Mouse (Mus musculus) hindbrain, postnatal 0 days (tissue): ENCODE measurements around the gene Suv39h1. TPM values are rescaled to one million over a fixed set of nuclear protein-coding genes. Genes with fewer than 3 reads are reported as not detected.
A peak's percentile ranks its signal among the peaks of the same experiment; 100 is the strongest.
"Not testable (repeated sequence)": the region's sequence is repeated elsewhere in the genome, so short reads cannot be mapped to it uniquely, and the experiment has no call there.

Experiments used
- ATAC-seq: fragments of 200-750 bp; cut with Nextera tagmentation; 2 replicates; pipeline ENCODE4 v1.8.0; 2017; ENCODE audit warnings: mild to moderate bottlenecking, moderate TSS enrichment, moderate library complexity
- DNase-seq: peaks from one replicate; pipeline ENCODE4 v3.0.0-alpha.2; 2015; ENCODE audit warnings: low spot score
- H3K27ac ChIP-seq: fragments of 300-500 bp; sonication (generic); 2 replicates; pipeline ENCODE4 v1.5.1; 2014; ENCODE audit warnings: mild to moderate bottlenecking
- H3K27me3 ChIP-seq: fragments of 300-500 bp; sonication (generic); 2 replicates; pipeline ENCODE4 v1.6.1; 2014; ENCODE audit warnings: low read length, mixed read lengths; ENCODE audit not compliant: insufficient read depth
- H3K36me3 ChIP-seq: fragments of 300-500 bp; sonication (generic); 2 replicates; pipeline ENCODE4 v1.6.1; 2014; ENCODE audit warnings: low read length, mixed read lengths; ENCODE audit not compliant: insufficient read depth
- H3K4me1 ChIP-seq: fragments of 300-500 bp; sonication (generic); 2 replicates; pipeline ENCODE4 v1.6.1; 2014; ENCODE audit warnings: antibody characterized with exemption, low read length, mixed read lengths; ENCODE audit not compliant: insufficient read depth
- H3K4me2 ChIP-seq: fragments of 300-500 bp; sonication (generic); 2 replicates; pipeline ENCODE4 v1.6.1; 2014; ENCODE audit warnings: low read depth, mild to moderate bottlenecking, low read length, moderate library complexity, mixed read lengths
- H3K4me3 ChIP-seq: fragments of 300-500 bp; sonication (generic); 2 replicates; pipeline ENCODE4 v1.5.1; 2014; ENCODE audit warnings: low read length
- H3K9ac ChIP-seq: fragments of 300-500 bp; sonication (generic); replicated peaks from 2 replicates; pipeline ENCODE4 v1.6.1; 2014; ENCODE audit warnings: mild to moderate bottlenecking, low read length, moderate library complexity, mixed read lengths
- H3K9me3 ChIP-seq: fragments of 300-500 bp; sonication (generic); 2 replicates; pipeline ENCODE4 v1.6.1; 2016; ENCODE audit warnings: low read length, mixed read lengths
- CTCF ChIP-seq: IDR thresholded peaks from 2 replicates; pipeline ENCODE4 v1.5.1; 2016; ENCODE audit warnings: antibody characterized with exemption, control low read depth, low read depth
- WGBS: fragments of 180-500 bp; shearing (Covaris S2); extraction: QIAGEN DNeasy Blood & Tissue Kit; methylation state at CpG from one replicate; pipeline ENCODE4 v1.1.7; 2014; 5-methylcytosine and 5-hydroxymethylcytosine counted together
- polyA plus RNA-seq: library from polyadenylated mRNA; unstranded; fragments of >200 nt; fragmentation: Nextera tagmentation; extraction: Ambion mirVana; gene quantifications from 2 replicates; pipeline ENCODE4 v1.2.1, GENCODE M21; 2015
- total RNA-seq: library from RNA; depleted of rRNA; stranded (reverse); fragments of >200 nt; gene quantifications from 2 replicates; pipeline ENCODE4 v1.2.3, GENCODE M21; 2014

Gene Suv39h1
- total and polyA plus RNA-seq, 2 experiments from 2014 or later, result 32.3 to 35.2 TPM

DNA sequence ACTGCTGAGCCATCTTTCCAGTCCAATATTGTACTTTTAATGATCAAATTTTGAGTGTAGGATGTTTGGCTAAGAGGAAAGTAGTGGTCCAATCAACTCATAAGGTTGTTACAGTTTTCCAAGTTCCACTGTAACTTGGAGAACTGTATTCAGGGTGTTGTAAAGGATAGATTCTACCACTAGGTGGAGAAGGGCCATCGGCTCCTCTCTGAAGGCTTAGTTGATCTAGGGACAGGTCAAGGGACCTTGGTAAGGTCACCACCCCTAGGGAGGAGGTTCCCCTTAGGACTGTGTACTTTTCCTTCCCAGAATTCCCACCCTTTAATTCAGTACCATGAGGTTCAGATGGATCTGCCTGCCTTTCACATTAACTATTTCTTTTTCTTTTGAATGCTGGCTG, 41.6 kb downstream of the Suv39h1 start:
- Histone ChIP-seq H3K36me3 (no peaks in the 10 kb centered on the region), H3K9me3 (no peaks in the 10 kb centered on the region), H3K4me3 (no peak overlapping the region), H3K9ac (no peak overlapping the region), H3K4me1 (no peaks in the 10 kb centered on the region), H3K27me3 (no peaks in the 10 kb centered on the region), H3K4me2 (no peak overlapping the region), H3K27ac (no peak overlapping the region)
- 89% methylated on average over 1 of the region's 1 CpGs for WGBS
- TF ChIP-seq CTCF, result no peak
- DNase-seq (no peak), ATAC-seq (no peak)

DNA sequence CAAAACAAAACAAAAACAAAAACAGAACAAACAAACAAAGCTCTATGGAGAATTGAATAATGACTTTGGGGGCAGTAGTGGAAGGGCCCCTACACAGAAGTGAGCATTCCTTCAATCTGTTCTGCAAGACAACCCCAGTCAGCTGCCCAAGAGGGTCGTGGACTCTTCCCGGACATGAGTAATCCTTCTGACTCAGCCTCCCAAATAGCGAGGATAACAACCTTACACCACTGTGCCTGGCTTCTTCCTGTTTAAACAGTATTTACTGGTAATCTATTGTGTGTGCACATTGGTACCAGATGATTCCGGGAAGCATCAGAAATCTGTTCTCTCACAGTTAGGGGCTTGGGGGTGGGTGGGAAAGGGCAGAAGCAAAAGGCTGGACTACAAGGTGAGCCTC, 47.7 kb downstream of the Suv39h1 start:
- Histone ChIP-seq H3K27me3 (no peaks in the 10 kb centered on the region), H3K9me3 (no peaks in the 10 kb centered on the region), H3K36me3 (no peaks in the 10 kb centered on the region), H3K9ac (no peak overlapping the region), H3K4me3 (no peak overlapping the region), H3K4me2 (no peak overlapping the region), H3K4me1 (no peaks in the 10 kb centered on the region), H3K27ac (no peak overlapping the region)
- no peak for TF ChIP-seq CTCF
- no peak for DNase-seq
- no peak for ATAC-seq
- WGBS, result 84% methylated on average over 4 of the region's 4 CpGs

DNA sequence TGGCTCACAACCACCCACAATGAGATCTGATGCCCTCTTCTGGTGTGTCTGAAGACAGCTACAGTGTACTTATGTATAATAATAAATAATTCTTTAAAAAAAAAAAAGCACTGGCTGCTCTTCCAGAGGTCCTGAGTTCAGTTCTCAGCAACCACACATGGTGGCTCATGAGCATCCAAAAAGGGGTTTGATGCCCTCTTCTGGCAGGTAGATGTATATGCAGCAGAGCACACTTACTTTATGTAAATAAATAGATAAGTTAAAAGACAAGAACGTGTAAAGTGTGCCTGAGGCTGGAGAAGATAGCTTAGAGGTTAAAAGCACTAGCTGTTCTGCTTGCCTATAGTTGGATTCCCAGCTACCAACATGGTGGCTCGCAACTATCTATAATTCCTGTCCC, 49.8 kb downstream of the Suv39h1 start:
- H3K27ac ChIP-seq, result no peak overlapping the region
- H3K9ac ChIP-seq, result no peak overlapping the region
- no peak overlapping the region for H3K4me2 ChIP-seq
- H3K27me3 ChIP-seq, result no peaks in the 10 kb centered on the region
- no peak for TF ChIP-seq CTCF
- no peaks in the 10 kb centered on the region for H3K4me1 ChIP-seq
- no peak for DNase-seq
- no peaks in the 10 kb centered on the region for H3K36me3 ChIP-seq
- no peak overlapping the region for H3K4me3 ChIP-seq
- H3K9me3 ChIP-seq, result no peaks in the 10 kb centered on the region
- 64% methylated on average over 2 of the region's 2 CpGs for WGBS
- no peak for ATAC-seq

DNA sequence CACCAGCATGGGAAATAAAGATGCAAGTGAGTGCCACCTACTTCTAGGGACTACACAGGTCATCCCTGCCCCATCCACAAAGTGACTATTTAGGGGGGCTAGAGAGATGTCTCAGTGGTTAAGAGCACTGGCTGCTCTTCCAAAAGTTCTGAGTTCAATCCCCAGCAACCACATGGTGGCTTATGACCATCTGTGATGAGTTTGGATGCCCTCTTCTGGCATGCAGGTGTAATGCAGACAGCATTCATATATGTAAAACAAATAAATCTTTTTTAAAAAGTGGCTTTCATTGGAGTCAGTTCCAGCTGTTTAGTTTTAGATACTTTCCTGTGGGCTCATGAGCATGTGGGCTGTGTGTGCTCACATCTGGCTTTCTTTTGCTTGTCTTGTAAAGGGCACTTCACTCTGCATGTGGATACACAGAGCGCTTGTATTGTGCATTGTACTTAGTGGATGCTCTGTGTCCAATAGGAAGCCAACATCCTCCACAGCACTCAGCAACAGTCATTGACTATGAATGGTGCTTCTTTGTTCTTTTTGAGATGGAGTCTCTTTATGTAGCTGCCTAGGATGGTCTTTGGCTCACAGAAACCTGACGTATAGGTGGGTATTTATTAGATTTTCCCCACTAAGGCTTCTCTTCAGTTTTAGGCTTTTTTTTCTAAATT, 54.3 kb downstream of the Suv39h1 start:
- Histone ChIP-seq H3K9ac (no peak overlapping the region), H3K9me3 (no peaks in the 10 kb centered on the region), H3K36me3 (no peaks in the 10 kb centered on the region), H3K27me3 (no peaks in the 10 kb centered on the region), H3K4me1 (no peaks in the 10 kb centered on the region), H3K4me3 (no peak overlapping the region), H3K4me2 (no peak overlapping the region), H3K27ac (no peak overlapping the region)
- DNase-seq (peak; percentile 2), ATAC-seq (no peak)
- TF ChIP-seq CTCF, result peak; percentile 39; the same call in 1 of the 2 replicates
- 65% methylated on average over 2 of the region's 2 CpGs for WGBS

DNA sequence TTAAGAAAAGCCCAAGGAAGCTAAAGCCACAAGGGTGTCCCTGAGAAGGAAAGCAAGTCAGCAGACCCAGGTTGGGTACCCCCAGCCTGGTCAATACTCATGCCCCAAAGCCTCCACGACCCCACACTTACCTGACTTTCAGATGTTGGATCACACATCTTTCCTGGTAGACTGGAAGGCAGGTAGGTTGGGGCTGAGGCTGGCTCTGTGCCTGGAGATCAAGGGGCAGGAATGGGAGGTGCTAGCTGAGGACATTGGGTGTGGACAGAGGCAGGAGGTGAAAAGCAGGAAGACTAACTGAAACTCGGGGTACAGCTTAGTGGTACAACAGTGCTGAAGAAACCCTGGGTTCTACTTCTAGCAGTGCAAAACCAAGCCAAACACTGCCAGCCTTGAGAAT, 56.3 kb downstream of the Suv39h1 start, which contains the start of gene Glod5:
Glod5 (minus strand) TSS at position 207 of the 400 bp plus-strand sequence.
- H3K4me3 ChIP-seq, result no peak within 1 kb of the TSS
- no peaks in the 10 kb centered on the region for H3K27me3 ChIP-seq
- H3K4me2 ChIP-seq, result no peak within 1 kb of the TSS
- no peak for DNase-seq
- H3K4me1 ChIP-seq, result no peaks in the 10 kb centered on the region
- no peak for TF ChIP-seq CTCF
- no peak within 1 kb of the TSS for H3K9ac ChIP-seq
- WGBS, result 66% methylated on average over 2 of the region's 2 CpGs
- no peak within 1 kb of the TSS for H3K27ac ChIP-seq
- H3K9me3 ChIP-seq, result no peaks in the 10 kb centered on the region
- ATAC-seq, result no peak
- H3K36me3 ChIP-seq, result no peaks in the 10 kb centered on the region

DNA sequence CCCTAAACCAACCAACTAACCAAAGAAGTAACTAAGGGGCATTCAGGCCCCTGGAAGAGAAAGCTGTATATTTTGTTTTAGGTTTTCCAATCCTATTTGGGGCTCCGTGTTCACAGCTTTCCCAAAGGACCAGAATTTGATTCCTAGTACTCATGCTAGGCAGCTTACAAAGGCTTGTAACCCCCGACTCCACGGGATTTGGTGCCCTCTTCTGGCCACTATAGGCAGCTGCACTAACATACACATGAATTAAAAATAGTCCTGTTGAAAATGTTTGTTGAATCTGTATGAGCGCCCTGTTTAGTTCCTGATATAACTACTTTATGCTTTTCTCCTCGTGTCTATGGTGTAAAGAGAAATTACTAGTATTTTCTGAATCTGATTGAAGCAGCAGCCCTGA, 57.4 kb downstream of the Suv39h1 start:
- ATAC-seq, result no peak
- H3K4me2 ChIP-seq, result no peak overlapping the region
- 15% methylated on average over 5 of the region's 5 CpGs for WGBS

DNA sequence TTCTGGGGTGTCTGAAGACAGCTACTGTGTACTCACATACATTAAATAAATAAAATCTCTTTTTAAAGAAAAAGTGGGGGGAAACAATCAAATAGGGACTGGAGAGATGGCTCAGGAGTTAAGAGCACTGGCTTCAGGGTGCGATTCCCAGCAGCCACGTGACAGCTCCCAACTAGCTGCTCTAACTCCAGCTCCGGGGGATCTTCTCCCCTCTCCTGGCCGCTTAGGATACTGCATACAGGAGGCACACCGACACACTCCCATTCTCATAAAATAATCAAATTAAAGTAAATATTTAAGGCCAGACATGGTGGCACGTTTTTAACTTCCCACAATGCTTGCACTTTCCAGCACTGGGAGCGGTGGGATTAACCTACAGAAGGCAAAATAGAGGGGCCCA, 58.9 kb downstream of the Suv39h1 start:
- H3K27me3 ChIP-seq, H3K4me1 ChIP-seq, H3K4me2 ChIP-seq, H3K36me3 ChIP-seq, H3K9ac ChIP-seq, H3K9me3 ChIP-seq, H3K4me3 ChIP-seq, ATAC-seq, H3K27ac ChIP-seq, DNase-seq: not testable (repeated sequence)
- peak; percentile 24; the same call in 1 of the 2 replicates for TF ChIP-seq CTCF
- WGBS, result 25% methylated on average over 7 of the region's 7 CpGs

More for the DNA sequence above, 57.4 kb downstream of the Suv39h1 start:
- H3K27me3 ChIP-seq, result no peaks in the 10 kb centered on the region
- DNase-seq, result peak; percentile 67
- no peak overlapping the region for H3K9ac ChIP-seq
- no peaks in the 10 kb centered on the region for H3K4me1 ChIP-seq
- H3K4me3 ChIP-seq, result no peak overlapping the region
- TF ChIP-seq CTCF, result peak; percentile 71
- no peaks in the 10 kb centered on the region for H3K9me3 ChIP-seq
- no peaks in the 10 kb centered on the region for H3K36me3 ChIP-seq
- H3K27ac ChIP-seq, result no peak overlapping the region
